Mouse (Mus musculus) erythroblast, adult 5-6 weeks (primary cell): ENCODE measurements around the gene Fam169a. TPM values are rescaled to one million over a fixed set of nuclear protein-coding genes. Genes with fewer than 3 reads are reported as not detected.
"Not testable (repeated sequence)": the region's sequence is repeated elsewhere in the genome, so short reads cannot be mapped to it uniquely, and the experiment has no call there.

ENCODE experiments used
- ATAC-seq: replicated peaks from 2 replicates; pipeline ENCODE4 v1.8.0; 2016; ENCODE audit warnings: moderate number of reproducible peaks, mild to moderate bottlenecking, moderate TSS enrichment, inconsistent platforms; ENCODE audit not compliant: poor library complexity, low FRiP score, severe bottlenecking
- total RNA-seq, 2 experiments: library from RNA; stranded (forward) in 1 of 2; stranded (reverse) in 1 of 2; fragments of 150-400 nt in 1 of 2; fragments of 200-764, 138-1000 nt in 1 of 2; gene quantifications; 2 replicates each; pipeline versions ENCODE4 v1.2.3 to v1.2.4; 2015 to 2017; ENCODE audit warnings: low replicate concordance in 2 of 2

The Fam169a gene
- total RNA-seq (2015; ENCODE audit: low replicate concordance) (under 0.01 and 1.7 TPM in 2 replicates), total RNA-seq (2017; ENCODE audit: low replicate concordance) (0.56 and 2.3 TPM in 2 replicates)

GRCm38 (mm10) chr13:97066649-97067550 lies at the start of gene Fam169a:
Gene Fam169a (plus strand): TSS chr13:97067286.
- ATAC-seq, result peak; percentile 94

- ATAC-seq, result no peak
These were observed 49.4 kb upstream of the Fam169a start for GRCm38 (mm10) chr13:97017711-97018110.

GRCm38 (mm10) chr13:97020122-97020521 lies 47.0 kb upstream of the Fam169a start:
- no peak for ATAC-seq

GRCm38 (mm10) chr13:97021906-97022305 lies 45.2 kb upstream of the Fam169a start:
- ATAC-seq, result no peak

GRCm38 (mm10) chr13:97030075-97030474 lies 37.0 kb upstream of the Fam169a start:
- ATAC-seq, result no peak

- ATAC-seq, result no peak
These were observed 32.8 kb upstream of the Fam169a start, which contains the start of gene 1700029F12Rik for GRCm38 (mm10) chr13:97034262-97034661. Gene 1700029F12Rik (minus strand): TSS chr13:97034362.

- ATAC-seq, result no peak
These were observed 15.9 kb upstream of the Fam169a start for GRCm38 (mm10) chr13:97051158-97051557.

- ATAC-seq, result no peak; the same call in 1 of the 2 replicates
These were observed 14.4 kb upstream of the Fam169a start for GRCm38 (mm10) chr13:97052667-97053066.

- no peak for ATAC-seq
These were observed 13.2 kb upstream of the Fam169a start for GRCm38 (mm10) chr13:97053844-97054243.

GRCm38 (mm10) chr13:97057817-97058216 lies 9.3 kb upstream of the Fam169a start:
- no peak for ATAC-seq

GRCm38 (mm10) chr13:97059746-97060145 lies 7.3 kb upstream of the Fam169a start:
- no peak for ATAC-seq

- ATAC-seq, result no peak
These were observed 6.8 kb upstream of the Fam169a start for GRCm38 (mm10) chr13:97060331-97060730.

- ATAC-seq, result no peak
These were observed 4.9 kb upstream of the Fam169a start for GRCm38 (mm10) chr13:97062151-97062550.

GRCm38 (mm10) chr13:97063431-97063830 lies 3.7 kb upstream of the Fam169a start:
- no peak for ATAC-seq

GRCm38 (mm10) chr13:97064413-97064812 lies 2.7 kb upstream of the Fam169a start:
- no peak for ATAC-seq

GRCm38 (mm10) chr13:97064844-97065621 lies 2.1 kb upstream of the Fam169a start:
- ATAC-seq, result not testable (repeated sequence)

- no peak for ATAC-seq
These were observed 605 bp downstream of the Fam169a start for GRCm38 (mm10) chr13:97067691-97068090.

GRCm38 (mm10) chr13:97068151-97068550 lies 1.1 kb downstream of the Fam169a start:
- ATAC-seq, result no peak

- ATAC-seq, result no peak
These were observed 4.0 kb downstream of the Fam169a start for GRCm38 (mm10) chr13:97070931-97071625.
